In the genomic region with DNA sequence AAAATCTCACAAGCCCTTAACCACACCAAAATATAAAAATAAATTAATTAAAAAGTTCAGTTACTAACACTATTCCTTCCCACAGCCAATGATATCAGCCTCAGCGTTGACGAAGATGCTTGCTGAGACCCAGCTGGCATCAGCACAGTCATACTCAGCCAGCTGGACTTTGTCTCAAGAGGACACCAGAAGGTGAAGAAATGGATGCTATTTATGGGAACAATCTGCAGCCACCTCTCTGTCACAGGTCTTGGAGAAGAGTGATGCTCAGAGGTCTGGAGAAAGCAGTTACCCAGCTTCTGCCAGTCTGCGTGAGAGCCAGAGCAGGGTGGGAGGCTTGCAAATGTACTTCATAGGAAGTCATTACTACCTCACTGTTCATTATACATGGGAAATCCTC, we compare ENCODE assay signal across 26 mouse cellular contexts. TPM values are rescaled to one million over a fixed set of nuclear protein-coding genes. Genes with fewer than 3 reads are reported as not detected.
DNase-seq lines count a peak whose midpoint lies in the region; ATAC-seq and TF ChIP-seq lines count a peak whose summit lies in the region.
"Had no signal": no experiment of that assay in that cellular context is flagged by ENCODE, and none has a peak within 500 bp of the region (broad histone marks: within the 10 kb centered on the region; RNA-seq: fewer than 3 reads in every experiment).

No protein-coding gene starts in this region.

- H3K4me1 ChIP-seq in lung, postnatal 0 days (ENCODE audit: insufficient read depth, low read depth, low read length), result no peaks in the 10 kb centered on the region
- H3K4me1 ChIP-seq in lung, adult 2 months (ENCODE audit: control insufficient read depth, insufficient read depth, low read length), result no peaks in the 10 kb centered on the region; the same call in 1 of the 2 replicates
- H3K4me1 ChIP-seq: embryonic facial prominence, embryonic 12.5 days; forebrain, embryonic 13.5 days; midbrain, embryonic 15.5 days; neural tube, embryonic 15.5 days had no signal

- peak; percentile 33 for DNase-seq in gastrocnemius, adult 2 months
- DNase-seq in gastrocnemius, postnatal 25 days, result no peak
- DNase-seq in lung, postnatal 0 days (ENCODE audit: low spot score), result peak; percentile 62
- no peak for DNase-seq in lung, adult 2 months
- peak; percentile 69 to 79 for DNase-seq in cerebellum, postnatal 14 days
- no peak for DNase-seq in left cerebral cortex, adult 8-10 months (ENCODE audit: low spot score in 2 of 2)
- DNase-seq: adrenal gland, postnatal 25 days; gastrocnemius, postnatal 10 days; kidney, postnatal 36 days; lung, adult 18-20 months; lung, postnatal 36 days had no signal

- WGBS in lung, postnatal 0 days, result 71% methylated on average over 3 of the region's 3 CpGs
- WGBS in lung, adult 2 months, result 83% methylated on average over 3 of the region's 3 CpGs

- H3K4me3 ChIP-seq in gastrocnemius, adult 2 months, result no peak overlapping the region
- no peak overlapping the region for H3K4me3 ChIP-seq in lung, postnatal 0 days (ENCODE audit: low read depth, low read length)
- no peak overlapping the region for H3K4me3 ChIP-seq in lung, adult 2 months (replicated peaks; ENCODE audit: extremely low read depth, low read depth, low read length)
- H3K4me3 ChIP-seq: embryonic facial prominence, embryonic 12.5 days; erythroblast, embryonic 14.5 days; forebrain, embryonic 13.5 days; left cerebral cortex, adult 2 months; midbrain, embryonic 15.5 days; neural tube, embryonic 15.5 days; stomach, embryonic 15.5 days had no signal

- no peak for TF ChIP-seq POLR2A in lung, adult 2 months (IDR thresholded peaks at IDR 0.05; ENCODE audit: borderline replicate concordance, extremely low read depth, low read depth, low read length)

- H3K27ac ChIP-seq in gastrocnemius, adult 2 months, result no peak overlapping the region
- no peak overlapping the region for H3K27ac ChIP-seq in lung, postnatal 0 days (ENCODE audit: low read length)
- H3K27ac ChIP-seq: embryonic facial prominence, embryonic 12.5 days; forebrain, embryonic 13.5 days; hindbrain, embryonic 14.5 days; left cerebral cortex, adult 2 months; midbrain, embryonic 15.5 days; neural tube, embryonic 15.5 days; stomach, embryonic 15.5 days had no signal

- TF ChIP-seq CTCF in gastrocnemius, adult 2 months (IDR thresholded peaks at IDR 0.05), result no peak
- TF ChIP-seq CTCF in lung, postnatal 0 days (IDR thresholded peaks at IDR 0.05), result no peak
- TF ChIP-seq CTCF in lung, adult 2 months (IDR thresholded peaks at IDR 0.05; ENCODE audit: insufficient read depth, low read length), result no peak

- H3K36me3 ChIP-seq in lung, postnatal 0 days (ENCODE audit: insufficient read depth, low read length), result no peaks in the 10 kb centered on the region
- H3K36me3 ChIP-seq: embryonic facial prominence, embryonic 12.5 days; G1E; midbrain, embryonic 15.5 days; neural tube, embryonic 15.5 days; stomach, embryonic 15.5 days had no signal

- H3K9me3 ChIP-seq in lung, postnatal 0 days (ENCODE audit: low read length), result no peaks in the 10 kb centered on the region
- H3K9me3 ChIP-seq: embryonic facial prominence, embryonic 12.5 days; forebrain, embryonic 13.5 days; G1E; midbrain, embryonic 15.5 days; neural tube, embryonic 15.5 days; stomach, embryonic 15.5 days had no signal

- no peak overlapping the region for H3K4me2 ChIP-seq in lung, postnatal 0 days (replicated peaks; ENCODE audit: low read depth, low read length)
- H3K4me2 ChIP-seq: embryonic facial prominence, embryonic 12.5 days; forebrain, embryonic 13.5 days; hindbrain, embryonic 14.5 days; liver, embryonic 11.5 days; midbrain, embryonic 15.5 days; neural tube, embryonic 15.5 days; stomach, embryonic 15.5 days had no signal

- intact Hi-C loops in gastrocnemius, adult 2 months (cut with DNase I), result no loop called here

- no peak overlapping the region for H3K9ac ChIP-seq in lung, postnatal 0 days (replicated peaks; ENCODE audit: low read depth)
- H3K9ac ChIP-seq: embryonic facial prominence, embryonic 12.5 days; forebrain, embryonic 13.5 days; hindbrain, embryonic 14.5 days; midbrain, embryonic 15.5 days; neural tube, embryonic 15.5 days; stomach, embryonic 15.5 days had no signal

- H3K27me3 ChIP-seq in lung, postnatal 0 days (replicated peaks; ENCODE audit: insufficient read depth, low read length), result no peaks in the 10 kb centered on the region
- H3K27me3 ChIP-seq: embryonic facial prominence, embryonic 12.5 days; forebrain, embryonic 13.5 days; midbrain, embryonic 15.5 days; neural tube, embryonic 15.5 days; stomach, embryonic 15.5 days had no signal

- ATAC-seq in lung, postnatal 0 days, result peak; percentile 43
- no peak for ATAC-seq in activated CD4-positive, CD25-positive, alpha-beta regulatory T cell, adult 4 months
- ATAC-seq: forebrain, embryonic 13.5 days; midbrain, embryonic 15.5 days had no signal

- TF ChIP-seq EP300 in lung, postnatal 0 days (IDR thresholded peaks at IDR 0.05), result no peak

RNA-seq across cellular contexts. Expression of a gene that starts 14.4 kb away (rescaled TPM):
- 10 to 100 TPM; 25.7 to 30.5 TPM for total RNA-seq in gastrocnemius, adult 2 months (2021)
- total RNA-seq in gastrocnemius, postnatal 25 days (2021), result 10 to 100 TPM; 26.3 to 30.5 TPM
- polyA plus RNA-seq in lung, postnatal 0 days (2015; fragmentation: Nextera tagmentation; extraction: Ambion mirVana), result 15.7 and 16.7 TPM in 2 replicates
- polyA plus RNA-seq in lung, adult 2 months (2012; rRNA removed), result 36.9 and 49.0 TPM in 2 replicates
- total RNA-seq in left cerebral cortex, adult 8-10 months (2022), result 10 to 100 TPM; 53.6 to 58.6 (median 54.1) TPM
- polyA plus RNA-seq in activated CD4-positive, CD25-positive, alpha-beta regulatory T cell, adult 4 months (2017; shearing (Covaris generic)), result 1 to 10 TPM; 4.8 to 6.1 TPM

RNA-seq across cellular contexts. Expression of a gene that starts 40.8 kb away (rescaled TPM):
- under 1 TPM in 1 of 2 experiments, not detected in 1; 0.26 TPM for total RNA-seq in gastrocnemius, adult 2 months (2021)
- total RNA-seq in gastrocnemius, postnatal 25 days (2021), result not detected
- 0.29 and 0.44 TPM in 2 replicates for polyA plus RNA-seq in lung, postnatal 0 days (2015; fragmentation: Nextera tagmentation; extraction: Ambion mirVana)
- 0.10 and 0.39 TPM in 2 replicates for polyA plus RNA-seq in lung, adult 2 months (2012; rRNA removed)
- total RNA-seq in left cerebral cortex, adult 8-10 months (2022), result not detected
- 1 to 10 TPM; 1.8 to 2.5 TPM for polyA plus RNA-seq in activated CD4-positive, CD25-positive, alpha-beta regulatory T cell, adult 4 months (2017; shearing (Covaris generic))
- total RNA-seq: left cerebral cortex, adult 2 months; megakaryocyte-erythroid progenitor cell, adult 5-6 weeks had no signal
- polyA plus RNA-seq: embryonic facial prominence, embryonic 12.5 days; erythroblast, embryonic 14.5 days; frontal cortex, adult 2 months; G1E; heart, embryonic 14.5 days; hindbrain, embryonic 14.5 days; limb, embryonic 11.5 days; liver, embryonic 11.5 days; midbrain, embryonic 15.5 days; neural tube, embryonic 15.5 days had no signal

Comparison
In these comparisons a context has a peak if more than half of its experiments do, and no peak if none do; other contexts are left out.
1. DNase-seq: peak in gastrocnemius, adult 2 months (single experiment), lung, postnatal 0 days (single experiment) and cerebellum, postnatal 14 days (2 of 2); none in gastrocnemius, postnatal 25 days (single experiment), lung, adult 2 months (single experiment) and left cerebral cortex, adult 8-10 months (0 of 2).